Mouse (Mus musculus) yolk sac, embryonic 10.5 days (tissue): ENCODE results near the gene Vmn1r188.
"Not testable (repeated sequence)": the region's sequence is repeated elsewhere in the genome, so short reads cannot be mapped to it uniquely, and the experiment has no call there.

Source experiments
- DNase-seq: peaks from one replicate; pipeline ENCODE4 v3.0.0-alpha.2; 2017; ENCODE audit warnings: low spot score

The Vmn1r188 gene

GRCm38 (mm10) chr13:22084140-22084539, at the start of gene Vmn1r188:
Vmn1r188 (plus strand) TSS chr13:22084440.
- not testable (repeated sequence) for DNase-seq

GRCm38 (mm10) chr13:22034443-22035266, 49.6 kb upstream of the Vmn1r188 start:
- DNase-seq: peak; percentile 71

- peak; percentile 96 for DNase-seq
Observed at GRCm38 (mm10) chr13:22035267-22036148, 48.7 kb upstream of the Vmn1r188 start, which contains the start of the genes Hist1h2ah and Hist1h2bk. Hist1h2ah (minus strand) TSS chr13:22035568. Hist1h2bk (plus strand) TSS chr13:22035870.

GRCm38 (mm10) chr13:22036149-22036956, 47.9 kb upstream of the Vmn1r188 start:
- DNase-seq: peak; percentile 69

- no peak for DNase-seq
Observed at GRCm38 (mm10) chr13:22036986-22037385, 47.3 kb upstream of the Vmn1r188 start.

- DNase-seq: no peak
Observed at GRCm38 (mm10) chr13:22037415-22037814, 46.8 kb upstream of the Vmn1r188 start.

GRCm38 (mm10) chr13:22039364-22039763, 44.9 kb upstream of the Vmn1r188 start:
- DNase-seq: no peak

GRCm38 (mm10) chr13:22039951-22040463, 44.2 kb upstream of the Vmn1r188 start:
- DNase-seq: no peak

- DNase-seq: peak; percentile 83
Observed at GRCm38 (mm10) chr13:22040464-22041141, 43.6 kb upstream of the Vmn1r188 start.

GRCm38 (mm10) chr13:22041142-22041536, 43.1 kb upstream of the Vmn1r188 start, which contains the start of gene Hist1h4i:
Hist1h4i (minus strand) TSS chr13:22041362.
- DNase-seq: peak; percentile 96

GRCm38 (mm10) chr13:22041651-22042567, 42.3 kb upstream of the Vmn1r188 start:
- peak; percentile 56 for DNase-seq

- peak; percentile 98 for DNase-seq
Observed at GRCm38 (mm10) chr13:22042568-22043502, 41.4 kb upstream of the Vmn1r188 start, which contains the start of the genes Hist1h2ag and Hist1h2bj. Hist1h2ag (minus strand) TSS chr13:22042944. Hist1h2bj (plus strand) TSS chr13:22043214.

GRCm38 (mm10) chr13:22043503-22044431, 40.5 kb upstream of the Vmn1r188 start:
- no peak for DNase-seq

GRCm38 (mm10) chr13:22044432-22045155, 39.6 kb upstream of the Vmn1r188 start:
- no peak for DNase-seq

- no peak for DNase-seq
Observed at GRCm38 (mm10) chr13:22045311-22045710, 38.9 kb upstream of the Vmn1r188 start.

GRCm38 (mm10) chr13:22049041-22049440, 35.2 kb upstream of the Vmn1r188 start:
- no peak for DNase-seq
